Mouse (Mus musculus) thymus, postnatal 4 days (tissue): Measurements from ENCODE around the gene Ggact.
A peak's percentile ranks its signal among the peaks of the same experiment; 100 is the strongest.

Source experiments
- DNase-seq: peaks from one replicate; pipeline ENCODE4 v3.0.0; 2021

Ggact gene

DNA sequence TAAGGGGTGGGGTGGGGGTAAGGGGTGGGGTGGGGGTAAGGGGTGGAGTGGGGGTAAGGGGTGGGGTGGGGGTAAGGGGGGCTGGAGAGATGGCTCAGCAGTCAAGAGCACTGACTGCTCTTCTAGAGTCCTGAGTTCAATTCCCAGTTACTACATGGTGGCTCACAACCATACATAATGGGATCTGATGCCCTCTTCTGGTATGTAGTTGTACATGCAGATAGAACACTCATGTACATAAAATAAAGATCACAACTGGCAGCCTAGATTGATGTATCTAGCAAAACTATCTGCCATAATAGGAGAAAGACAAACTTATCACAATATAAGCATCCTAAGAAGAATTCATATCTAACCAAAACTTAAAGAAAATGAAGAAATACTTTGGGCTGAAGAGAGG, 15.0 kb downstream of the Ggact start:
- DNase-seq: no peak

DNA sequence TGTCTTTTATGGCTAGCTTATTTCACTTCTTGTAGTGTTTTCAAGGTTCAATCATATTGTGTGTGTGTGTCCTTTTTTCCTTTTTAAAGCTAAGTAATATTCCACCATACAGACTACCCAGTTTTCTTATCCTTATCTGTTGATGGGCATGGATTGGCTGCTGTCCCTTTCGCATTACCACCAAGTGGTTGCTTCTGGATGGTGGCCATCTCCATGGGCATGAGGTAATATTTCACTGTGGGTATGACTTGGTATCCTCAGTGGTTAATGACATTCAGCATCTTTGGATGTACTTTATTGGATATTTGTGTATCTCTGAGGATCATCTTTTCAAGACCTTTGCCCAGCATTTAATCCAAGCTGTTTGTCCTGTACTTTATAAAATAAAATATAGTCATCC, 17.5 kb downstream of the Ggact start:
- no peak for DNase-seq

DNA sequence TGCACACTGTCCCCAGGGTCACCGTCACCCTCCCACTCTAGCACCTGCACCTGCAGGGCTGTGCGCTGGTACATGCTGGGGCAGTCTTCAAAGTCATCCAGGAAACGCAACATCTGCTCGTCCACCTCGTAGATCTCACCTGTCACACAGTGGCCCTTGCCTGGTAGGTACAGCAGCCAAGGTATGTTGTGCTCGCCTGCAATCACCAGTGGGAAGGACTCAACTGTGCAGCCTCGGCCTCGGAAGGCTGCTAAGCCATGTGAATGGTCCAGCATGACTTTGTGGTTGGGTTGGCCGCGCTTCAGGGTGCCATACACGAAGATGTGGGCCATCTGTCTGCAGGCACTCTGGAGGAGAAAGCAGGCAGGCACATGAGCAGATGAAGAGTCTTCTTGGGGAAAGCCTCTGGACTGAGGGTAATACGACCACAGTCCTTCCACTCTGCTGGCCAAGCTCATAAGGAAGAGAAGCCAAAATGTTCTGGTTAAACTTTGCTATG, 22.0 kb downstream of the Ggact start:
- no peak for DNase-seq

DNA sequence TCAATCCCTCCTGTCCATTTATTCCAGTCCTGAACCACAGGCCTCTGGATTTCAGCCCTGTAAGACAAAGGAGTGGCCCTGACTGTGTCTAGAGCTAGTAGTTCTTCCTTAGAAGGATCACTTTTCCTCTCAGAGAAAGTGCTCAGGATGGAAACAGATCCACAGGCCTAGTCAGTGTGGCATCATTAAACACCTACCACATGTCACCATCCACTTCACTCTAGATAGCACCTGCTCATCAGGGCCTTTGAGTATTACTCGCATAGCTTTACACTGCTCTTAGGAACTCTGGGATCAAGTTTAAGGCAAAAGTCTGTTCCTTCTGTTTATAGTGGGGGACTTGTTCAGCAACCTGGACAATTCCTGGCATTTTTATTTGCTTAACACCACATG, 25.1 kb downstream of the Ggact start:
- DNase-seq: no peak

DNA sequence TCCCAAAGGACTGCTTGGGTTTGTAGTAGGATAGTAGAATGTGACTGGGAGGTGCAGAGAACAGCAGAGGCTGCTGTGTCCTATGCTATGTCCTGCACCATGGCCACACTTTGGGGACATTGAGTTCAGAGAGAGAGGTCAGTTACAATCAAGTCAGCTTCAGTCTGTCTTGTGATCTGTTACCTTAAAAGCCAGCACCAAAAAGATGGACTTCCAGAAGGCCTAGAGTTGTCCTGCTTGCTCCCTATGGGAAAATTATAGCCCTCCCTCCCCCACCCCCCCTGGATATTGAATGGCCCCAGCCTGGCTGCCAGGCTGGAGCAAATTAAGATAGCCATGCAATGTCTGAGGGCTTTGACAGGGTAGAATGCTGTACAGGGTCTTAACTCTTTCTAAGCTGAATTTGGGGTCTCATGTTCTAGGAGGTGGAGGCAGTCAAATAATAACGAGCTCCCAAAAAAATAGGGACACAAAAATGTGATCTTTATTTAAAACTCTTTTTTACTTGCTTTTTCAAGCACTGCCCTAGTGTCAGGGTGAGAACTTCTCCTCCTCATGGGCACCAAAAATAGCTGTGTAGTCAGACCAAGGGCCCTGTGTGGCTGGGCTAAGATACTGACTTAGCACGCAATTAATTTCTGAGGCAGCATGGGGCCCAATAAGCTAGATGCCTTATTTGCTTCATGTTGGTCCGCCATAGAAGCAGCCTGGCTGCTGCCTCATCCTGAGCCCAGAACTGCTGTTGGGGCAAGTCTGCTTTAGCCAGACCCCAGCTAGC, 25.7 kb downstream of the Ggact start:
- DNase-seq: no peak

DNA sequence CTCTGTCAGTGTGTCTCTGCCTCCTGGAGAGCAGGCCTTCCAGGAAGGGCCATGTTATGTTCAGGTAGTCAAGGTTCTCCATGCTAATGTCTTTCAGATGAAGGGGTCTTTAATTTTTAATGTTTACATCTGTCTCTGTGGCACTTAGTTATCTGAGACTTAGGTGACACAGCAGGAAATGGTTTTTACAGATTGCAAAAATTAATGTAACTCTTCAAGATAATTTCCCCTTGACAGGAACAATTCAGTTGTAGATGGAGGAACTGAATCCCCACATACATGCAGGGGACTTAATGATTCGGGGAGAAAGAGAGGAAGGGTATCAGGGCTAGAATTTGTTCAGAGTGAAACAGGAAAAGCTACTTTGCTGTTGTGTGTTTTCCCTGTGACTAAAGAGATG, 26.3 kb downstream of the Ggact start:
- no peak for DNase-seq

DNA sequence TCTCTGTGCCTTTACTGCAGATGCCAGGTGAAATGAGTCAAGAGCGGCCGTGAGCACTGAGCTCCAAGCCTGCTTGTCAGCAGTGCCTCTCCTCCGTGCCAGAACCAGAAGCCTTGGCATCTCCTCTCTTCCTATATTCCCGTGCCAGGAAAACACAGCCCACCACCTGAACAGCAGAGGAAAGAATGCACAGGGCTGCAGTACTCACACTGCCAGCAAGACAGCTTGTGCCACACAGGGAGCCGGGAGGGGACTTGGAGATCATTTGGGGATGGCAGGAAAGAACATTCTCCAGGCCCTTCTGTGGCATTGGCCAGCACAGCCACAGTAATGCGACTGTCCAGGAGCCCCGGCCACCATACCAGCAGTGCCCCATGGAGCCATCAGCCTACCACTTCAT, 27.7 kb downstream of the Ggact start:
- no peak for DNase-seq

DNA sequence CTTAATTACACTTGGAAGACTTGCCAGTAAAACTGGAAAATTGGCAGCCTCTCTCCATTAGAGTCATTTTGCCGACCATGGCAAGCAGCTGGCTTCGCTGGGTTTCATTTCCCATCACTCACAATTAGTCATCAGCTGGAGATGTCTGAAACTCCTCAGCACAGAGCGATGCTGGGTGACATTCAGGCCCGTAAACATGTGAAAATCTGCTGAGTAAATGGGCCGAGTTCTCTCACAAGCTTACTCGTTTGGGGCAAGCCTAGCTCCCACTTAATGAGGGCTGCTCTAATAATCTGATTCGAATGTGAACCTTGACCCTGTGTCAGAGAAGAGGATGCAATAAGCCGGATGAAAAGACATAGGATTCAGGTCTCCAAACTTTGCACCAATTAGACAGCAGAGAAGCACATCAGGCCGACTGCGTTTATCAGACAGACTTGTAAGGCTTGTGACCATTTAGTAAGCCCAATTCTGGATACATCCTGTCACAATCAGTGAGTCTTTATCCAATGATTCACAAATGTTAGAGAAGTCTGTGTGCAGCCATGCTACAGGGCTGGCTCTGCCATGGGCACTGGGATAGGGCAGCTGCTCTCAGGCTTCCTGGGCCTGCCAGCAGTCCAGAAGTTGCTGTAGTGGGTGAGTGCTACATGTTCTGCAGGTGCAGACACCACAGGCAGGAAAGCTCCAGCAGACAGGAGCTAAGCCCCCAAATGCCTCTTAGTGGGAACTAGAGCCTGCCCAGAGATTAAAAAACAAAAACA, 29.6 kb downstream of the Ggact start:
- no peak for DNase-seq

DNA sequence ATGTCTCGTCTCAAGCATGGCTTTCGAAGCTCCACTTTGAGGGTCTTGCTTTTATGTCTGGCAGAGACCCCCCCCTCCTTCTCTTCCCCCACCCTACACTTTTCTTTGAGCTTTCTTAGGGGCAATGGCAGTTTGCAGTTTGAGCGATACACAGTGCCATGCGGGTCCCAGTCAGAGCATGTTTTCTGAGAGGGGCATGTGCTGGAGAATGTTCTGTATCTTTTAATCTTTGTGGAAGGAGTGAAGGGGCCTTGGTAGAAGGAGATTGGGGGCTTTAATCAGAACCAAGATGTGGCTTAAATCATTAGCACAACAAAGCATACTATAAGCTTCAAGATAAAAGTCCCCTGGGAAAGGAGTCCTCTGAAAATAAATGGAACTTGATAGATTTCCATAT, 30.1 kb downstream of the Ggact start:
- no peak for DNase-seq

DNA sequence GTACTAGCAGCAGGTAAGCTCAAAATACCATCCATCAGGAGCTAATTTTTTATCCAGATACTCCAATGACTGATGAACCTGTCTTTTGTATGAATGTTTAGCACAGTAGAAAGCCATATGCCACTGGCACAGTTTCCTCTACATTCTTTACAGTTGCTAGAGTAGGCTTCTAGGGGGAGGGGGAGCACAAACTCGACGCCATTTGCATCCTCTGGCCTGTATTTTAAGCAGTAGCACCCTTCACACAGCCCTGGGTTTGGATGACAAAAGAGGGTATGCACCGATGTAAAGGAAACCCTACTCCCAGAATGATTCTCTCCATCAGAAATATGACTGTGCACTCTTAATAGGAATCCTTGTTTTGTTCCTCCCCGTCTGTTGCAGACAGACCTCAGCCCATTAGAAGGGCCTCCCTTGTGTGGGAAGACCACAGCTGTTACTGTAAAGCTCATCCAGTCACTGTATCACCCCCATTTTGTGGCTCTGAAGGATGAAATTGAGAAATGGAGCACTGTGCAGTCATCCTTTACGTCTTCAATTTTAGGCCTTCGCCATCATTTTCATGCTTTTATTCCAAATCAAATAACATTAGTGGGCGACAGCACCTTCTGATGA, 30.7 kb downstream of the Ggact start:
- no peak for DNase-seq

DNA sequence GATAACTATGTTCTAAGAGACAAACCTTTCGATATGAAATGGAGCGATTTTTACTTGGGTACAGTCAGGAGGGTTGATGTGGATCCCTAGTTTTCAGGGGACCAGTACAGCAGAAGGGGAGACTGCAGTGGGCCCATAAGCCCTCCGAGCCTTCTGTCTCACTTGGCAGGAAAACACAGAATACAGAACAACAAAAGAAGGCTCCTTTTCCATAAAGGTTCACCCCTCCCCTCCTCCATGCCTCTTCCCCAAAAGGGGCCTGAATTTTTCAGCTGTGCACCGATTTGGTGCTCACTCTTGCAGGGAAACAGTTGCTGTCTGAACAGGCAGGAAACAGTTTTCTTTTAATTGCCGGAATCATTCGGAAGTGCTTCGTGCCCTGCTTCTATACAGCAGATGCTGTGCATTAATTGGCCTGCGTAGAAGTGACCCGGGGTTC, 31.3 kb downstream of the Ggact start:
- DNase-seq: no peak

DNA sequence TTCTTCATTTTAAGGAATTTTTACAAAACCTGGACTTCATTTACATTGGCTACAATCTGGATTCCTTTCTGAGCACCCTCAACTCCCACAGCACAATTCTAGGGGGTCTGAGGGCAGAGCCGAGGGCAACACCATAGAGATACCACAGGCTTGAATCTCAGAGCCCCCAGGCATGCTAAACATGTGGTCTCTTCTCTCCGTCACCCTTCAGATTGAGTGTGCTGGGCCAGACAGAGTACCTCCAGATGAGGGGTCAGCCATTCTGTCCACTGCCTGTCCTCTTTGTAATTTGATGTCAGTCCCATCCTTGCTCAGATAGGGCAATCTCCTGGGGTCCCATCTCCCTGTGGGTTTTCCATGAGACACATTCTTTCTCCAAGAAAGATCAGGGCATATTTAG, 31.9 kb downstream of the Ggact start:
- no peak for DNase-seq

DNA sequence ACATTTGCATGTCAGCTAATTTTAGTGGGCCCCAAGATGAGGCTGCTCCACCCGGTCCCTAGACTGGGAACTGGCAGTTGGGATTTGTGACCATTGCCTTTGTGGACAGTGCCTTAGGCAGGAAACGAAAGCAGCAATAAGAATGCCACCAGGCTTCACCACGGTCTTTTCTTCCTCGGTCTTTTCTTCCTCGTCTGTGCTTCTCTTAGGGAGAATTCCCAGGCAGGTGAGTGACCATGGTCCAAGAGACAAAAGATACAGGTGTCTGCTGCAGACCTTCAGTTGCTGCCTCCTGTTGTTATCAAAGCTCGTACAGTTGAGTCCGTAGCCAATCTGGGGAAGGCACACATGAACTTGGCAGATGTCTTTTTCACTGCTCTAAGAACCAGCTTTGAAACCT, 33.3 kb downstream of the Ggact start:
- no peak for DNase-seq

DNA sequence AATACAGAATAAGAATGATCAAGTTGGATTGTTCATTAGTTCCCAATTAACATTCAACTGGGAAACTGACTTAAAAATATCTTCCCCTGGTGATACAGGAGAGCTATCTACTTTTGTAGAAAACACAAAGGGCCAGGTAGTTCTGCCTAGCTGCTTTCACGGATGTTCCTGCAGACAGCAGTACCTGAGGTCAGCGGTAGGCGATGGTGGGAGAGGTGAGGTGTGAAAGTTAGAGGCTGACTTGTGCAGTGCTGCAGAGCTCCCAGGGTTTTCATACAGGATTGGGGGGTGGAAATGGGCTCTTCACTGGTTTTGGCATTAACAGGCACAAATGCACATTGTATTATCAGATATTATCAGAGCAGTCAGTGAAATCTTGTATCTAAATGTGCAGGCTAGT, 35.8 kb downstream of the Ggact start:
- no peak for DNase-seq

DNA sequence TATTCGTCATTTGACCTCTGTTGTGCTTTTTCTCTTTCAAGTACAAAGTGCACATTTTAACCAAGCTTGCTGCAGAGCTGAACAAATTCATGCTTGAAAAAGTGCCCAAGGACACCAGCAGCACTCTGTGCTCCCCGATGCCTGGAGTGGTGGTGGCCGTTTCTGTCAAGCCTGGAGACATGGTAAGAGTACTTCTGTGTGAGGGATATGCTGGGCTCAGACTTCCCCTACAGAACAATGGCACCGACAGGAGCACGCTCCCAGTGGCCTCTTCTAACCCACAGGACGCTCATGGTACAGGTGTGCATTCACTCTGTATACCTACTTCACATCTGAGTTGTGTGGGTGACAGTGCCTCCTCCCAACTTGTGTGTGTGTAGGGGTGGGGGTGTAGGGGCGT, 36.8 kb downstream of the Ggact start:
- DNase-seq: no peak

DNA sequence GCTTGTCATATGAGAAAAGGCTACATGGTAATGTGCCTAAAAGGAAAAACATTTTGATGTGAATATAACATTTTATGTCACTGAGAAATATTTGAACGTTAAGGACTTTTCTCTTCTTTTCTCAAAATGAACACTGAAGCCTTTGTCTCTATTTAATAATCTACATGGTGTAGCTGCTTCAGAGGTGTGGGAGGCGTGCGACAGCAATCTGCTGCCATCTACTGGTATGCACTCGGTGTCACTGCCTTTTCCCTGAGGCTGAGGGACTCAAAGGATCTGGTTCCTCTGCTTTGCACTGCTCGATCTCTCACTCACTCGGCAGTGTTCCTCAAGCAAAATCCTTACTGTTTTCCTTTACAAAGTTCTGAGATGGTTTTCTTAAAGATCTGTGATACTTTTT, 37.4 kb downstream of the Ggact start:
- peak; percentile 79 for DNase-seq

DNA sequence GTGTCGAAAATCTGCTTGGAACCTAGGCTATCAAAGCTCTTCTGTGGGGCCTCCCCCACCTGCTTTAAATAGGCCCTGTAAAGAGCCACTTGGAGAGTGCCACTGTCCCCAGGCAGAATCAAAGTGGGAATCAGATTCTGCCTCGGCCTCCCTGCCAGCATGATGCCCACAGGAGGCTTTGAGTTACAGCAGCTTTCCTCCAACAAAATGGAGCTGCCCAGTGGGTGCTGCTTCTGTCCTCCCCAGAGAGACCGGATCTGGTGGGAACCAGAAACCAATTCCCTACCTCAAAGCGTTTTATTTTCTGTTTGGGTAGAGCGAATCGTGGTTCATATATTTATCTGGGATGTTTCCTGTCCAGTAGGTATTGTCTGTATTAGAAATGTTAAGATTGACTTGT, 37.9 kb downstream of the Ggact start:
- no peak for DNase-seq

DNA sequence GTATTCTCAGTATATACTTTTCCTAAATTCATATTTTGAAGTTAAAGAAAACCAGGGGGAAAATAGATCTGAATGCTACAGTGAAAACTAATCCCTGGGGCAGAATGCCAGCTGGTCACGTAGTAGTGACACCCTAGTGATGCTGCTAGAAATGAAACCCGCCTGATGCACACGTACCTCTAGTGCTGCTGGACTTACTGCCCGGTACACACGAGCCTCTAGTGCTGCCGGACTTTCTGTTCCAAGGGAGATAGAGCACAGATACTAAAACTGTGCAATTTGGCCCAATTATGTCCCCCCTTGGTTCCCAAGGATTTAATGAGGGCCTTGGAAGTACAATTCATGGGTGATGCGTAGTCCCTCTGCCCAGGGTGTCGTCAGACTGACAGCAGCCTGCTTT, 38.5 kb downstream of the Ggact start:
- DNase-seq: no peak

DNA sequence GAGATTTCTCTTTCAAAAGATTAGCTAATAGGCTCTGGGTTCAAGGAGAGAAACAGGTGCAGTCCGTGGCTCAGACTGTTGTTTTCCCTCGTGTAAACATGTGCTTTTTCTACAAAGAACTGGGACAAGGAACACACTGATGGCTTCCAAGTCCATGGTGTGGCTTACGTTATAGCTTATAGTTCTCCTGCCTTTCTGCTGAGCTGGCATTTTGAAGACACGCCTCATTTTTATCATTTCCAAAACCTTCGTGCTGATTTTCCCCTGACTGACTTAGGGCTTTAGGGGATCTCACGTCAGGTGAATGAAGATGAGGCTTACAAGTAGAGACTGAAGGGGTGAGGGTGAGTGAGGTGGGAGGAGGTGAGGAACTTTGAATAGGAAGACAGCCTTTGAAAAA, 40.9 kb downstream of the Ggact start:
- no peak for DNase-seq

DNA sequence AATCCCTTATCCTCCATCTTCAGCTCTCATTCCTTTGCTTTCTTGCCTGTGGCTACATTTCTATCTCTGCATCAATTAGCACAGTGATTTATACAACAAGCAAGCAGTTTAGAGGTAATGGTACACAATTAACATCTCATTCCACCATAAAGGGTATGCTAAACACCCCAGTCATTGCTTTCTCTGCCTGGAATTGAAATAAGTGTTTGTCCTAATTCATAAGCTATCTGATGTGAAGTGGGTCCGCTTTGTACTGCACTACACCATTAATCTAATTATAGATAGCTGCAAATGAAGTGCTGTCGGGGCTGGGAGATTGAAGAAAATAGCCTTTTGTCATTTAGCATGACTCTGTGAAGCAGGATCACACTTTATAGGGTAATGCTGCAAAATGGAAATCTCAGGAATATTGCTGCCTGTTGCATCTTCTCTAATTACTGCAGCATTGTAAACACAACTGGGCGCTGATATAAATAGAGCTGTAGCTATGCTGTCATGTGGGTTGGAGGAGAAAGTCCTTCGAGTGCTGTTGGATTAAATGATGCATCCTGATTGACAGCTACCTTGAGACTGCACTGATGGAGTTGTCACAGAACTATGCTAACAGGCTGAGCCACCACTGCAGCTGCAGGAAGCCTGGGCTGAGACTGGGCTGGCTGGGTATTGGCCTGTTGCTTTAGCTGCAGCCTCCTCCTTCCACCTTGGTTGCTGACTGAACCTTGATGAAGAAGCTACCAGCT, 41.5 kb downstream of the Ggact start:
- no peak for DNase-seq

DNA sequence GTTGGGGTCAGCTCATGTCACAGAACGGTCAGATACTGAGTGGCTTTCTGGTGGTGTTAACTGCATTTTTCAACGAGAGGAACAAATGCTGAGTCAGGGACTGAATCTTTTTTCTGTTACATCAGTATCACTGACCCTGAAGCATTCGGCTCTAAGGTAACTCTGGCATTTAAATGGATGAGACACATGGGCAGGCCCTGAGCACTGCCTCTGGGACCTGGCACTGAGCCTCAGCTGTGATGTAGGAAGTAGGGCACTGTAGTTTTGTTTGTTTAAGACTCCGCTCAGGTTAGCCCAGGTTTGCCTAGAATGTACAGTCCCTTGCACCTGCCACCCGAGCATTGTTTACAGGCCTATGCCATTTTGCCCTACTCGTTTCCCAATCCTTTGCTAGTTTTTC, 43.7 kb downstream of the Ggact start:
- DNase-seq: no peak

DNA sequence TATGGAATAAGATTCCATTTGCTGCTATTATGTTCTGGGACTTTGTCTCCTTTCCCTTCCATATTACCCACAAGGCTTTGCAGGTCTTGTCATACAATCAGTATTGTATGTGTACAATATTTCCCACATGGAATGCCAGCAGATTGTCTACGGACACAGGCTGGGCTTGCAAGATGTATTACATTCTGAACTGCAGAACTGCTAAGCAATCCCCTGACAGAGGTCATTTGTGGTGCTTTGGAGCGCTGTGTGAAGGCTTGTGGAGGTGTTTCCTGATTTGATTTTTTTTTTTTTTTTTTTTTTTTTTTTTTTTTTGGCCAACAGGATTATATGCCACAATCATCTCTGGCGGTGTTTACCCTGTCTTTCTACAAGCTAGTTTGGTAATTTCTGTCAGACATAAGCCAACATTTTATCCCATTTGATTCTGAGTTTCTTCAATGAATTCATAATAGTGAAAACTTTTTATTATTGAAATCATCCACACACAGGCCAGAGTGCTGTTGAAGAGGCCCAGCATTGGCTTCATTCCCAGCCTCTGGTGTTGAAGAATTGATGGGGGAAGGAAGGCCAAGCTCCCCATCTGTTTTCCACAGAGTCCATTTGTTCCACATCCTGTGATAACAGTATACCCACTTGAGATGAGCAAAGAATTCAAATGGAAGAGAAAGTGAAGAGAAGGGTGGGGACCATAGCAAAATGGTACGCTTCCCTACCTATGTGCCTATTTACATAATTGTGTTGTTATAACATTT, 45.8 kb downstream of the Ggact start:
- DNase-seq: no peak
